ENCODE assay signal across 8 mouse cellular contexts in genomic region chr11:5239706-5240690, GRCm38 (mm10). TPM values are rescaled to one million over a fixed set of nuclear protein-coding genes. Genes with fewer than 3 reads are reported as not detected.
DNase-seq lines count a peak whose midpoint lies in the region; ATAC-seq and TF ChIP-seq lines count a peak whose summit lies in the region.

No protein-coding gene starts in this region.

- no peak for TF ChIP-seq CTCF in gastrocnemius, adult 2 months (IDR thresholded peaks at IDR 0.05)

- 0 out of 2 replicates have a peak overlapping the region, but pooled peaks have one; percentile 4 for H3K4me2 ChIP-seq in intestine, embryonic 15.5 days (replicated peaks)
- H3K4me2 ChIP-seq in midbrain, embryonic 13.5 days (replicated peaks): 0 out of 2 replicates have a peak overlapping the region, but pooled peaks have one; percentile 10

- ATAC-seq in intestine, embryonic 15.5 days: peak; percentile 67
- ATAC-seq in midbrain, embryonic 13.5 days: peak; percentile 88

- peak overlapping the region; percentile 58 for H3K27ac ChIP-seq in gastrocnemius, adult 2 months
- peak overlapping the region; percentile 45 for H3K27ac ChIP-seq in intestine, embryonic 15.5 days
- H3K27ac ChIP-seq in midbrain, embryonic 13.5 days: peak overlapping the region; percentile 6; the same call in 1 of the 2 replicates

- intact Hi-C loops in gastrocnemius, adult 2 months (cut with DNase I): loop anchor here (5.0 kb wide), 1 partner anchor 43 kb away; no protein-coding TSS in a partner anchor

- 0 out of 2 replicates have a peak, but pooled peaks cover 7% of the 10 kb centered on the region for H3K36me3 ChIP-seq in intestine, embryonic 15.5 days
- no peaks in the 10 kb centered on the region; the same call in 1 of the 2 replicates for H3K36me3 ChIP-seq in midbrain, embryonic 13.5 days

- H3K4me3 ChIP-seq in gastrocnemius, adult 2 months: no peak overlapping the region
- no peak overlapping the region for H3K4me3 ChIP-seq in intestine, embryonic 15.5 days (replicated peaks)
- no peak overlapping the region for H3K4me3 ChIP-seq in midbrain, embryonic 13.5 days (replicated peaks)

- H3K9ac ChIP-seq in intestine, embryonic 15.5 days: no peak overlapping the region
- peak overlapping the region; percentile 30; the same call in 1 of the 2 replicates for H3K9ac ChIP-seq in midbrain, embryonic 13.5 days (replicated peaks)

- H3K4me1 ChIP-seq in intestine, embryonic 15.5 days (replicated peaks): peaks cover 28% of the 10 kb centered on the region
- peaks cover 34% of the 10 kb centered on the region for H3K4me1 ChIP-seq in midbrain, embryonic 13.5 days (replicated peaks)

- no peaks in the 10 kb centered on the region for H3K9me3 ChIP-seq in intestine, embryonic 15.5 days
- no peaks in the 10 kb centered on the region for H3K9me3 ChIP-seq in midbrain, embryonic 13.5 days

- 13% methylated on average over 10 of the region's 10 CpGs for WGBS in intestine, embryonic 15.5 days
- whole genome bisulfite sequencing in midbrain, embryonic 13.5 days: 3% methylated on average over 10 of the region's 10 CpGs

- peak; percentile 23 for DNase-seq in gastrocnemius, adult 2 months
- no peak for DNase-seq in gastrocnemius, postnatal 4 days (ENCODE audit: low spot score in 2 of 2)
- peak; percentile 68 for DNase-seq in R1 (ENCODE audit: low read depth, low spot score)
- DNase-seq in Muller cell, postnatal 12 days (ENCODE audit: inconsistent ontology term): no peak
- DNase-seq in left cerebral cortex, adult 9 months (ENCODE audit: low spot score in 2 of 2): no peak
- no peak for DNase-seq in adrenal gland, postnatal 10 days

- no peaks in the 10 kb centered on the region for H3K27me3 ChIP-seq in intestine, embryonic 15.5 days (replicated peaks)
- H3K27me3 ChIP-seq in midbrain, embryonic 13.5 days: no peaks in the 10 kb centered on the region

RNA-seq across cellular contexts. Expression of gene Kremen1, which starts 21.4 kb away (rescaled TPM):
- total RNA-seq in gastrocnemius, adult 2 months (2021): 10 to 100 TPM; 39.4 to 58.7 TPM
- total RNA-seq in gastrocnemius, postnatal 4 days (2021): 100 to 1,000 TPM in 1 of 2 experiments, 10 to 100 TPM in 1; 99.8 to 106 TPM
- 10.4 and 11.7 TPM in 2 replicates for polyA plus RNA-seq in intestine, embryonic 15.5 days (2015; fragmentation: Nextera tagmentation; extraction: Ambion mirVana)
- polyA plus RNA-seq in midbrain, embryonic 13.5 days (2015; fragmentation: Nextera tagmentation; extraction: Ambion mirVana): 5.2 and 7.5 TPM in 2 replicates
- 10 to 100 TPM; 20.4 to 27.0 TPM for total RNA-seq in adrenal gland, postnatal 10 days (2021)

Comparison
In these comparisons a context has a peak if more than half of its experiments do, and no peak if none do; other contexts are left out.
1. DNase-seq: peak in gastrocnemius, adult 2 months (single experiment) and R1 (single experiment); none in gastrocnemius, postnatal 4 days (0 of 2), Muller cell, postnatal 12 days (single experiment), left cerebral cortex, adult 9 months (0 of 2) and adrenal gland, postnatal 10 days (single experiment).
2. H3K27ac ChIP-seq: peak in every context shown above with its lines; median percentile 58 in gastrocnemius, adult 2 months; 45 in intestine, embryonic 15.5 days; 6 in midbrain, embryonic 13.5 days.